Mouse (Mus musculus): ENCODE data around the gene Btbd35f17. TPM values are rescaled to one million over a fixed set of nuclear protein-coding genes. Genes with fewer than 3 reads are reported as not detected.
"Not testable (repeated sequence)": the region's sequence is repeated elsewhere in the genome, so short reads cannot be mapped to it uniquely, and the experiment has no call there.

Gene Btbd35f17
- polyA plus RNA-seq (2015; fragmentation: Nextera tagmentation; extraction: Ambion mirVana), result not detected in 2 replicates

DNA sequence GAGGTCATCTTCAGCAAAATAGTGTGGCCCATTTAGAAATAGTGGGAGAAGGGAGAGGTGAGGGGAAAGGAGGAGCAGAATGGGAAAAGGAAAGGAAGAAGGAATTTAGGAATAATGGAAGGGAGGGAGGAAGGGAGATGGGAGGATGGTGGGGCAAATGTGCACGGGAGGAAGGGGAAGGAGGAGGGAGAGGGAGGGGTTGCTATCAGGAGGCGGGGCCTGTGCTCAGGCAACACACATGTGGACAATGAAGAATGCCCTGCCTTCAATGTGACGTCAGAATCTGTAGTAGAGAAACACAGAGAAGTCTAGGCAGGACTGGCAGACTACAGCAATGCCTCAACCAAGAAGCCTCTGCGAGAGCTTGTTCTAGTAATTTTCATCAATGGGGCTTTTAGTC, at the start of gene Btbd35f17:
Btbd35f17 (plus strand) TSS at position 301 of the 400 bp plus-strand sequence.
- ATAC-seq; H3K4me2 ChIP-seq (replicated peaks); H3K4me1 ChIP-seq (replicated peaks); H3K9me3 ChIP-seq; H3K9ac ChIP-seq (replicated peaks); H3K27me3 ChIP-seq; H3K27ac ChIP-seq; H3K4me3 ChIP-seq (replicated peaks); H3K36me3 ChIP-seq: not testable (repeated sequence)
- WGBS, result 88% methylated on average over 1 of the region's 4 CpGs

Other genes with a start within 250 kb of the Btbd35f17 start
- gene Btbd35f28, start 174.1 kb upstream of the Btbd35f17 start, polyA plus RNA-seq (2015; fragmentation: Nextera tagmentation; extraction: Ambion mirVana), result not detected in 2 replicates
- gene Btbd35f20, start 79.4 kb upstream of the Btbd35f17 start, polyA plus RNA-seq (2015; fragmentation: Nextera tagmentation; extraction: Ambion mirVana), result not detected in 2 replicates

All from midbrain, embryonic 13.5 days (tissue).